Mouse (Mus musculus): ENCODE data around the gene Neo1.

Neo1 gene

DNA sequence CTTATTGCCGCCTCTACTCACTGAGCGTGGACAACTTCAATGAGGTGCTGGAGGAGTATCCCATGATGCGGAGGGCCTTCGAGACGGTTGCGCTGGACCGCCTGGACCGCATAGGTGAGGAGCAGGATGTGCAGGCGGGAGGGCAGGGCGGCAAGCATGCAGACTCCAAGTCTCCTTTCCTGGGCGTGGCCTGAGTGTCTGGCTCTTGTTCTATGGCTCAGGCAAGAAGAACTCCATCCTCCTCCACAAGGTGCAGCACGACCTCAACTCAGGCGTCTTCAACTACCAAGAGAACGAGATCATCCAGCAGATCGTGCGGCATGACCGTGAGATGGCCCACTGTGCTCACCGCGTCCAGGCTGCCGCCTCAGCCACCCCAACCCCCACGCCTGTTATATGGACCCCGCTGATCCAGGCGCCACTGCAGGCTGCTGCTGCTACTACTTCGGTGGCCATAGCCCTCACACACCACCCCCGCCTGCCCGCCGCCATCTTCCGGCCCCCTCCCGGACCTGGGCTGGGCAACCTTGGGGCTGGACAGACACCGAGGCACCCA is 177.1 kb downstream of the Neo1 start:
- DNase-seq, result no peak

GRCm38 (mm10) chr9:58854931-58855330 is 181.3 kb downstream of the Neo1 start:
- no peak for DNase-seq

DNA sequence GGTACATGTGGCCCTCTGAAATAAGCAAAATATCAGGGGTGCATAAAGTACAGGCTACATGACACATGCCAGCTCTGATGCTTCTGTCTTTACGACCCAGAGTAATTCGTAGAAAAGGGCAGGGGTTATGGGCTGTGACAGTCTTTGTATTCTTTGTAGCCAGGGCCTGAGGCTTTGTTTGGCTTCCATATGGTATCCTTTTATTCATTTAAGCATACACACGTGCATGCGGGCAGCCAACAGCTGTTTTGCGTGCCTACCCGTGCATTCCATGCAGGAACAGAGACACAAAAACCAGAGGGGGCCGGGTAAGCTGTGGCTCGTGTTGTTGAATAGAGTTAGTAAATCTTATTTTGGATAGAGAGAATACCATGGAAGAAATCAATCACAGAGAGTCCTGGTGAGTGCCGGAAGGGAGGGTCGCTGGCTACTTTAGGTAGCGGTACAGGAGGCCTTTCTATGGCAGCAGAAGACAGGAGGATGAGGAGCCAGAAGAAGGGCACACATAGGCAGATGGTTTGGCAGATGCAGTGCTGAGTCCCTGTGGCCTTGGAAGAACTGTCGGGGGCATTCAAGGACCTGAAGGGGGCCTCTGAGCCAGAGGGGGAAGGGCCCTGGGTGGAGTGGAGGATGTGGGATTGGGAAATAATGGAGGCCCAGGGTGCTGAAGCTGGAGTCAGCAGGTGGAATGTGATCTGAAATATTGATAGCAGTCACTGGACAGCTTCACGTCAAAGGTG is 186.5 kb downstream of the Neo1 start:
- no peak for DNase-seq

DNA sequence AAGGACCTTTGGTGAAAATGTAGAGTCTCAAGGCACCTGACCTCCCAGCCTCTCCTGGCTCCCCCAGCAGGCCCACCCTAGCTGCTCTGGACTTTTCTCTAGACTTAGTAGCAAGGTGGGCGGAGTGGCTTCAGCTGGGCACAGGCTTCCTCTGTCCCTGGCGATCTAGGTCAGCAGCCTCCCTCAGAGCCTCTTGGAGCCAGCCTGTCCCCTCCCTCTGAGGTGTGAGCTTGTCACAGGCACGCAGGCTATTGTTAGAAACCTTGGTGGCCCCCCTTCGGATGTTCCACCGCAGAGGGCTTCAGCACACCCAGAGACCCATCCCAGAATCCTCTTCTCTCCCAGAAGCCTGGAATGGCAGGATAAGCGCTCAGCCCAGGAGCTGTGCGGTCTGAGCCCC is 188.6 kb downstream of the Neo1 start:
- no peak for DNase-seq

DNA sequence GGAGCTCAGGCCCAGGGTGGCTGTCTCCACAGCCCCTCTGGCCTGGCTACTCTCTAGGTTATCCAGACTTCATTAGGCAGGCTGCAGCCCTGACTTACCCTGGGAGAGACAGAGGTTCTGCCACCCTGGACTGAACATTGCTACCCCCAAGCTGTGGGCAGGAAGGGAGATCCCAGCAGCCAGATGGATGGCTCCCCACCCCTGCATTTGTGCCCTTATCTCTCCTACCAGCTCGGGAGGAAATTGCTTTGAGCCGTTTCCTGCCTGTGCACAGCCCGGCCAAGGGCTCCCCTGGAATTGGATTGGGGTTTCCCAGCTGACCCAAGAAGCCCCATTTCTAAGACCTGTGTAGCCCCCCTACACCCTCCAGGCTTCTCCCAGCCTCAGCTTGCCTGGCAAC is 189.2 kb downstream of the Neo1 start:
- DNase-seq, result no peak

- no peak for DNase-seq
These were observed 191.6 kb downstream of the Neo1 start for GRCm38 (mm10) chr9:58844597-58844996.

GRCm38 (mm10) chr9:58841655-58842054 is 194.6 kb downstream of the Neo1 start:
- no peak for DNase-seq

- no peak for DNase-seq
These were observed 197.7 kb downstream of the Neo1 start for GRCm38 (mm10) chr9:58838504-58838903.

- no peak for DNase-seq
These were observed 199.1 kb downstream of the Neo1 start for GRCm38 (mm10) chr9:58837174-58837573.

DNA sequence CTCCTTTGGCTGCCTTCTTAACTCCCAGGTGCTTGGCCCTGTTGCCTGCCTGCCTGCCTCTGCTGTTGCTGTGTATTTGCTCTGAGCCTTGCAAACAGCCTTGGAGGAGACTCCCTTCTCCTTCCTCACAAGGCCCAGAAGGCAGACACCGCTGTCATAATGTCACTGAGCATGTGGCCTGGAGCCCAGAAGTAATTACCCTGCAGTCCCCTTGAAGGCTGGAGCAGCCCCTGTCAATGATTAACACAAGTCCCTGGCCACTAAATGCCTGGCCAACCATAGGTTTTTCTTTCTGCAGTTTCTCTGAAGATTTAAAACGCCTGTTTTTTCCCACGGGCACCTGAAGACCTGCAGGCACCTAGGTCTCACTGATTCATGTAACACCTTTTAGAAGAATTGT is 203.3 kb downstream of the Neo1 start:
- no peak for DNase-seq

DNA sequence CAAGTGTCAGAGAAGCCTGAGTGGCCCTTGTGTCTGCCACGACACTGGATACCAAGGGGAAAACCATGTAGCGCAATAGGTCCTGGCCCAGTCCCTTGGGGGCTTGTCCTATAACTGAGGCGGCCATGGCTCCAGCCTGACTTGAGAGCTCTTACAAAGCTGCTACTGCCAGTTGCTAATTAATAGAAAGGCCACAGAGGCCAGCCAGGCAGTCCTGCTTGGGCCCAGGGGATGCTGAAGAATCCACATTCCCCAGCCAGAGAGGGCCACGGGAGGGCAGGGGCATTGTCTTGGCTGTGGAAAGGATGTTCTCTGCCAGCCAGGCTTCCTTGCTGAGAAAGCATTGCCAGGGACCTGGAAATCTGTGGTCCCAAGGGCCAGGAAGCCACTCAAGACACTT is 206.6 kb downstream of the Neo1 start:
- no peak for DNase-seq

Measured in right cerebral cortex, postnatal 14 days (tissue).